In the genomic region with DNA sequence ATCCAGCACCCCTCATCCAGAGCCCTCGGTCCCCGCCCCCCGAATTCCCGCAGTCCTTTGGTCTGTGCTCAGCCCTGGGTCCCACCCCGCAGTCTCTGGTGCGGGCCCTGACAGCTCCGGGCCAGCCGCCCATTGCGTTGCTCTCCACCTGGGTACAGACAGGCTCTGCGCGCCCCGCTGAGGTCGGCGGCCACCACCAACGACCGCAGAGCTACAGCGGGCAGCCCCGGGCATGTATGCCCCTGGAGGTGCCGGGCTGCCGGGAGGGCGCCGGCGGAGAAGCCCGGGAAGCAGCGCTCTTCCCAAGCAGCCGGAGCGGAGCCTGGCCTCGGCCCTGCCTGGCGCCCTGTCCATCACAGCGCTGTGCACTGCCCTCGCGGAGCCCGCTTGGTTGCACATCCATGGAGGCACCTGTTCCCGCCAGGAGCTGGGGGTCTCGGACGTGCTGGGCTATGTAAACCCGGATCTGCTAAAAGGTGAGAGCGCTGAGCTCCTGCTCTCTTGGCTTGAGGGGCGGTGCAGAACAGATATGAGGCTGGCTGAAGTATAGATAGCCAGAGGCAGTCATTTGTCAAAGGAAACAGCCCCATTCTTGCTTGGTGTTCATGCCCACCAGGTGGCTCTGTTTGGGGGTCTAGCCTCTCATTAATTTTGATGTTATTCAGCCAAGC, we compare ENCODE assay signal across 8 mouse cellular contexts. TPM values are rescaled to one million over a fixed set of nuclear protein-coding genes. Genes with fewer than 3 reads are reported as not detected.
A peak's percentile ranks its signal among the peaks of the same experiment; 100 is the strongest.
DNase-seq lines count a peak whose midpoint lies in the region; ATAC-seq and TF ChIP-seq lines count a peak whose summit lies in the region.

No protein-coding gene starts in this region.

- H3K4me3 ChIP-seq in intestine, postnatal 0 days (ENCODE audit: low read depth, low read length): peak overlapping the region; percentile 92
- peak overlapping the region; percentile 94 for H3K4me3 ChIP-seq in limb, embryonic 12.5 days (replicated peaks)
- peak overlapping the region; percentile 85 for H3K4me3 ChIP-seq in midbrain, embryonic 14.5 days (replicated peaks; ENCODE audit: low read depth, low read length)

- peak; percentile 49 for DNase-seq in embryo, embryonic 10 days (ENCODE audit: low spot score)
- no peak for DNase-seq in embryo, embryonic 9.5 days (ENCODE audit: extremely low spot score)
- peak; percentile 50 to 61 for DNase-seq in cerebellum, postnatal 36 days
- peak; percentile 54 for DNase-seq in gastrocnemius, postnatal 10 days
- peak; percentile 75 for DNase-seq in midbrain, embryonic 14.5 days
- peak; percentile 64 to 72 for DNase-seq in spleen, postnatal 10 days (ENCODE audit: low spot score in 2 of 2)

- no peaks in the 10 kb centered on the region for H3K9me3 ChIP-seq in intestine, postnatal 0 days (ENCODE audit: control insufficient read depth)
- H3K9me3 ChIP-seq in limb, embryonic 12.5 days: no peaks in the 10 kb centered on the region
- no peaks in the 10 kb centered on the region for H3K9me3 ChIP-seq in midbrain, embryonic 14.5 days (ENCODE audit: control insufficient read depth, low read length)

- peak overlapping the region; percentile 82 for H3K27ac ChIP-seq in intestine, postnatal 0 days (ENCODE audit: low read depth, low read length)
- peak overlapping the region; percentile 59 for H3K27ac ChIP-seq in limb, embryonic 12.5 days
- H3K27ac ChIP-seq in midbrain, embryonic 14.5 days (replicated peaks; ENCODE audit: low read depth, low read length): peak overlapping the region; percentile 83

- ATAC-seq in intestine, postnatal 0 days: peak; percentile 34
- ATAC-seq in limb, embryonic 12.5 days (ENCODE audit: insufficient number of reproducible peaks, insufficient read depth, low FRiP score, low TSS enrichment, low read depth): peak; percentile 67
- peak; percentile 59 for ATAC-seq in midbrain, embryonic 14.5 days (ENCODE audit: low FRiP score, low TSS enrichment)

- peaks cover 5% of the 10 kb centered on the region for H3K4me1 ChIP-seq in intestine, postnatal 0 days (replicated peaks; ENCODE audit: control insufficient read depth, insufficient read depth, low read length)
- peaks cover 21% of the 10 kb centered on the region for H3K4me1 ChIP-seq in limb, embryonic 12.5 days (replicated peaks)
- peaks cover 21% of the 10 kb centered on the region for H3K4me1 ChIP-seq in midbrain, embryonic 14.5 days (ENCODE audit: control insufficient read depth, insufficient read depth, low read length)

- under 1% methylated on average over 38 of the region's 39 CpGs for WGBS in intestine, postnatal 0 days
- under 1% methylated on average over 39 of the region's 39 CpGs for WGBS in limb, embryonic 12.5 days
- under 1% methylated on average over 38 of the region's 39 CpGs for WGBS in midbrain, embryonic 14.5 days

- H3K36me3 ChIP-seq in intestine, postnatal 0 days (ENCODE audit: control insufficient read depth, insufficient read depth): peaks cover 28% of the 10 kb centered on the region
- H3K36me3 ChIP-seq in limb, embryonic 12.5 days: peaks cover 41% of the 10 kb centered on the region
- H3K36me3 ChIP-seq in midbrain, embryonic 14.5 days (ENCODE audit: control insufficient read depth, insufficient read depth, low read length): peaks cover 34% of the 10 kb centered on the region

- peak; percentile 53 for TF ChIP-seq CTCF in intestine, postnatal 0 days (IDR thresholded peaks at IDR 0.05; ENCODE audit: low read depth)

- peak overlapping the region; percentile 94 for H3K4me2 ChIP-seq in intestine, postnatal 0 days (replicated peaks; ENCODE audit: low read depth)
- H3K4me2 ChIP-seq in limb, embryonic 12.5 days: peak overlapping the region; percentile 100
- H3K4me2 ChIP-seq in midbrain, embryonic 14.5 days (ENCODE audit: low read length): peak overlapping the region; percentile 89

- peak overlapping the region; percentile 96 for H3K9ac ChIP-seq in intestine, postnatal 0 days (ENCODE audit: low read depth, low read length)
- H3K9ac ChIP-seq in limb, embryonic 12.5 days (replicated peaks): peak overlapping the region; percentile 89
- peak overlapping the region; percentile 88 for H3K9ac ChIP-seq in midbrain, embryonic 14.5 days (replicated peaks; ENCODE audit: low read length)

- no peaks in the 10 kb centered on the region for H3K27me3 ChIP-seq in intestine, postnatal 0 days (replicated peaks; ENCODE audit: control insufficient read depth, insufficient read depth, low read length)
- H3K27me3 ChIP-seq in limb, embryonic 12.5 days: no peaks in the 10 kb centered on the region
- H3K27me3 ChIP-seq in midbrain, embryonic 14.5 days (ENCODE audit: control insufficient read depth, insufficient read depth, low read length): no peaks in the 10 kb centered on the region

RNA-seq across cellular contexts. Expression of a gene that starts 0.8 kb away (rescaled TPM):
- 10 to 100 TPM; 39.0 to 41.8 TPM for total RNA-seq in gastrocnemius, postnatal 10 days (2021)
- 32.8 and 35.6 TPM in 2 replicates for polyA plus RNA-seq in intestine, postnatal 0 days (2015; fragmentation: Nextera tagmentation; extraction: Ambion mirVana)
- 26.5 and 29.6 TPM in 2 replicates for polyA plus RNA-seq in limb, embryonic 12.5 days (2016; fragmentation: Nextera tagmentation; extraction: Ambion mirVana)
- polyA plus RNA-seq in midbrain, embryonic 14.5 days (2014; fragmentation: Nextera tagmentation; extraction: Ambion mirVana): 35.0 and 35.4 TPM in 2 replicates

RNA-seq across cellular contexts. Expression of a gene that starts 0.9 kb away (rescaled TPM):
- 10 to 100 TPM; 43.2 to 49.9 TPM for total RNA-seq in gastrocnemius, postnatal 10 days (2021)
- 38.3 and 39.3 TPM in 2 replicates for polyA plus RNA-seq in intestine, postnatal 0 days (2015; fragmentation: Nextera tagmentation; extraction: Ambion mirVana)
- polyA plus RNA-seq in limb, embryonic 12.5 days (2016; fragmentation: Nextera tagmentation; extraction: Ambion mirVana): 65.1 and 65.9 TPM in 2 replicates
- polyA plus RNA-seq in midbrain, embryonic 14.5 days (2014; fragmentation: Nextera tagmentation; extraction: Ambion mirVana): 50.4 and 56.4 TPM in 2 replicates

RNA-seq across cellular contexts. Expression of a gene that starts 21.5 kb away (rescaled TPM):
- 100 to 1,000 TPM in 1 of 2 experiments, 10 to 100 TPM in 1; 98.8 to 104 TPM for total RNA-seq in gastrocnemius, postnatal 10 days (2021)
- 51.7 and 53.7 TPM in 2 replicates for polyA plus RNA-seq in intestine, postnatal 0 days (2015; fragmentation: Nextera tagmentation; extraction: Ambion mirVana)
- polyA plus RNA-seq in limb, embryonic 12.5 days (2016; fragmentation: Nextera tagmentation; extraction: Ambion mirVana): 86.5 and 89.6 TPM in 2 replicates
- polyA plus RNA-seq in midbrain, embryonic 14.5 days (2014; fragmentation: Nextera tagmentation; extraction: Ambion mirVana): 77.1 and 113 TPM in 2 replicates

RNA-seq across cellular contexts. Expression of a gene that starts 40.3 kb away (rescaled TPM):
- total RNA-seq in gastrocnemius, postnatal 10 days (2021): 10 to 100 TPM; 44.2 to 47.0 TPM
- 14.2 and 15.4 TPM in 2 replicates for polyA plus RNA-seq in intestine, postnatal 0 days (2015; fragmentation: Nextera tagmentation; extraction: Ambion mirVana)
- 98.3 and 104 TPM in 2 replicates for polyA plus RNA-seq in limb, embryonic 12.5 days (2016; fragmentation: Nextera tagmentation; extraction: Ambion mirVana)
- polyA plus RNA-seq in midbrain, embryonic 14.5 days (2014; fragmentation: Nextera tagmentation; extraction: Ambion mirVana): 59.6 and 75.8 TPM in 2 replicates

RNA-seq across cellular contexts. Expression of a gene that starts 40.4 kb away (rescaled TPM):
- total RNA-seq in gastrocnemius, postnatal 10 days (2021): under 1 TPM; 0.52 to 0.93 TPM
- 1.3 and 1.5 TPM in 2 replicates for polyA plus RNA-seq in intestine, postnatal 0 days (2015; fragmentation: Nextera tagmentation; extraction: Ambion mirVana)
- 2.2 and 2.3 TPM in 2 replicates for polyA plus RNA-seq in limb, embryonic 12.5 days (2016; fragmentation: Nextera tagmentation; extraction: Ambion mirVana)
- 1.2 and 1.3 TPM in 2 replicates for polyA plus RNA-seq in midbrain, embryonic 14.5 days (2014; fragmentation: Nextera tagmentation; extraction: Ambion mirVana)
